Mouse (Mus musculus) Muller cell, postnatal 12 days (primary cell): ENCODE results near the gene Abcc6.

ENCODE experiments used
- DNase-seq: peaks from one replicate; pipeline ENCODE4 v3.0.0-alpha.2; 2015; ENCODE audit errors: inconsistent ontology term

The Abcc6 gene

GRCm38 (mm10) chr7:46030145-46030488, at the start of gene Abcc6:
Gene Abcc6 (minus strand): TSS chr7:46030302.
- no peak for DNase-seq

GRCm38 (mm10) chr7:46077675-46078074, 47.6 kb upstream of the Abcc6 start:
- DNase-seq, result no peak

GRCm38 (mm10) chr7:46076844-46077243, 46.7 kb upstream of the Abcc6 start:
- DNase-seq, result no peak

GRCm38 (mm10) chr7:46068831-46069230, 38.7 kb upstream of the Abcc6 start:
- DNase-seq, result no peak

GRCm38 (mm10) chr7:46063296-46063695, 33.2 kb upstream of the Abcc6 start:
- no peak for DNase-seq

GRCm38 (mm10) chr7:46061614-46062013, 31.5 kb upstream of the Abcc6 start:
- no peak for DNase-seq

GRCm38 (mm10) chr7:46060688-46061087, 30.6 kb upstream of the Abcc6 start:
- no peak for DNase-seq

GRCm38 (mm10) chr7:46058882-46059281, 28.8 kb upstream of the Abcc6 start:
- no peak for DNase-seq

GRCm38 (mm10) chr7:46053566-46053965, 23.5 kb upstream of the Abcc6 start:
- no peak for DNase-seq

- DNase-seq, result no peak
Observed at GRCm38 (mm10) chr7:46052161-46052821, 22.2 kb upstream of the Abcc6 start.

- no peak for DNase-seq
Observed at GRCm38 (mm10) chr7:46049981-46050380, 19.9 kb upstream of the Abcc6 start.

- no peak for DNase-seq
Observed at GRCm38 (mm10) chr7:46047873-46048562, 17.9 kb upstream of the Abcc6 start.

- DNase-seq, result no peak
Observed at GRCm38 (mm10) chr7:46045882-46046281, 15.8 kb upstream of the Abcc6 start.

- DNase-seq, result no peak
Observed at GRCm38 (mm10) chr7:46044106-46044505, 14.0 kb upstream of the Abcc6 start.

GRCm38 (mm10) chr7:46039873-46040272, 9.8 kb upstream of the Abcc6 start:
- DNase-seq, result no peak

- DNase-seq, result no peak
Observed at GRCm38 (mm10) chr7:46037433-46037832, 7.3 kb upstream of the Abcc6 start.

GRCm38 (mm10) chr7:46035468-46035867, 5.4 kb upstream of the Abcc6 start:
- DNase-seq, result no peak

- no peak for DNase-seq
Observed at GRCm38 (mm10) chr7:46034991-46035390, 4.9 kb upstream of the Abcc6 start.

- DNase-seq, result no peak
Observed at GRCm38 (mm10) chr7:46033870-46034337, 3.8 kb upstream of the Abcc6 start.

GRCm38 (mm10) chr7:46033109-46033869, 3.2 kb upstream of the Abcc6 start, which contains the start of gene Nomo1:
Gene Nomo1 (plus strand): TSS chr7:46033698.
- peak; percentile 99 for DNase-seq

- no peak for DNase-seq
Observed at GRCm38 (mm10) chr7:46031075-46031474, 973 bp upstream of the Abcc6 start.

GRCm38 (mm10) chr7:46029299-46030144, 580 bp downstream of the Abcc6 start:
- no peak for DNase-seq
